Mouse (Mus musculus): ENCODE measurements around the gene Fam219a. TPM values are rescaled to one million over a fixed set of nuclear protein-coding genes. Genes with fewer than 3 reads are reported as not detected.

The Fam219a gene
- polyA plus RNA-seq, 1 experiment from 2014 or later, result 1.9 TPM

- Histone ChIP-seq H3K9me3 (ENCODE audit: control insufficient read depth, low read length) (no peaks in the 10 kb centered on the region), H3K27ac (ENCODE audit: low read length) (no peak overlapping the region), H3K27me3 (ENCODE audit: control insufficient read depth, insufficient read depth, low read depth, low read length) (no peaks in the 10 kb centered on the region), H3K4me2 (ENCODE audit: low read depth, low read length) (no peak overlapping the region), H3K36me3 (ENCODE audit: control insufficient read depth, insufficient read depth, low read length) (no peaks in the 10 kb centered on the region), H3K9ac (ENCODE audit: low read length) (no peak overlapping the region), H3K4me3 (ENCODE audit: low read length) (no peak overlapping the region), H3K4me1 (replicated peaks; ENCODE audit: control insufficient read depth, insufficient read depth, low read length) (peaks cover 7% of the 10 kb centered on the region)
- WGBS, result 66% methylated on average over 3 of the region's 3 CpGs
- no peak for ATAC-seq (ENCODE audit: low read depth)
Observed at GRCm38 (mm10) chr4:41557092-41557491, 12.2 kb downstream of the Fam219a start.

- no peak for ATAC-seq (ENCODE audit: low read depth)
- Histone ChIP-seq H3K27ac (ENCODE audit: low read length) (no peak overlapping the region), H3K9ac (ENCODE audit: low read length) (no peak overlapping the region), H3K27me3 (ENCODE audit: control insufficient read depth, insufficient read depth, low read depth, low read length) (no peaks in the 10 kb centered on the region), H3K9me3 (ENCODE audit: control insufficient read depth, low read length) (no peaks in the 10 kb centered on the region), H3K36me3 (ENCODE audit: control insufficient read depth, insufficient read depth, low read length) (no peaks in the 10 kb centered on the region), H3K4me2 (ENCODE audit: low read depth, low read length) (no peak overlapping the region), H3K4me3 (ENCODE audit: low read length) (no peak overlapping the region), H3K4me1 (replicated peaks; ENCODE audit: control insufficient read depth, insufficient read depth, low read length) (peaks cover 7% of the 10 kb centered on the region)
- WGBS, result 36% methylated on average over 5 of the region's 5 CpGs
Observed at GRCm38 (mm10) chr4:41556311-41556953, 12.9 kb downstream of the Fam219a start.

GRCm38 (mm10) chr4:41554994-41555663 lies 14.2 kb downstream of the Fam219a start:
- H3K9ac ChIP-seq (ENCODE audit: low read length), result no peak overlapping the region
- H3K4me1 ChIP-seq (replicated peaks; ENCODE audit: control insufficient read depth, insufficient read depth, low read length), result peaks cover 7% of the 10 kb centered on the region
- no peak overlapping the region for H3K4me3 ChIP-seq (ENCODE audit: low read length)
- H3K36me3 ChIP-seq (ENCODE audit: control insufficient read depth, insufficient read depth, low read length), result no peaks in the 10 kb centered on the region
- no peaks in the 10 kb centered on the region for H3K9me3 ChIP-seq (ENCODE audit: control insufficient read depth, low read length)
- no peak overlapping the region for H3K4me2 ChIP-seq (ENCODE audit: low read depth, low read length)
- peak; percentile 83 for ATAC-seq (ENCODE audit: low read depth)
- H3K27ac ChIP-seq (ENCODE audit: low read length), result peak overlapping the region; percentile 87
- WGBS, result 43% methylated on average over 14 of the region's 14 CpGs
- no peaks in the 10 kb centered on the region for H3K27me3 ChIP-seq (ENCODE audit: control insufficient read depth, insufficient read depth, low read depth, low read length)

GRCm38 (mm10) chr4:41553116-41553515 lies 16.2 kb downstream of the Fam219a start:
- H3K9me3 ChIP-seq (ENCODE audit: control insufficient read depth, low read length), result no peaks in the 10 kb centered on the region
- ATAC-seq (ENCODE audit: low read depth), result no peak
- WGBS, result 74% methylated on average over 11 of the region's 11 CpGs
- H3K27ac ChIP-seq (ENCODE audit: low read length), result no peak overlapping the region
- no peak overlapping the region for H3K9ac ChIP-seq (ENCODE audit: low read length)
- no peaks in the 10 kb centered on the region for H3K27me3 ChIP-seq (ENCODE audit: control insufficient read depth, insufficient read depth, low read depth, low read length)
- H3K4me1 ChIP-seq (replicated peaks; ENCODE audit: control insufficient read depth, insufficient read depth, low read length), result peaks cover 7% of the 10 kb centered on the region
- H3K36me3 ChIP-seq (ENCODE audit: control insufficient read depth, insufficient read depth, low read length), result no peaks in the 10 kb centered on the region
- no peak overlapping the region for H3K4me3 ChIP-seq (ENCODE audit: low read length)
- no peak overlapping the region for H3K4me2 ChIP-seq (ENCODE audit: low read depth, low read length)

GRCm38 (mm10) chr4:41552529-41552928 lies 16.8 kb downstream of the Fam219a start:
- peaks cover 7% of the 10 kb centered on the region for H3K4me1 ChIP-seq (replicated peaks; ENCODE audit: control insufficient read depth, insufficient read depth, low read length)
- H3K4me2 ChIP-seq (ENCODE audit: low read depth, low read length), result no peak overlapping the region

GRCm38 (mm10) chr4:41547086-41547485 lies 22.3 kb downstream of the Fam219a start:
- Histone ChIP-seq H3K27me3 (ENCODE audit: control insufficient read depth, insufficient read depth, low read depth, low read length) (no peaks in the 10 kb centered on the region), H3K4me3 (ENCODE audit: low read length) (no peak overlapping the region), H3K9ac (ENCODE audit: low read length) (no peak overlapping the region), H3K9me3 (ENCODE audit: control insufficient read depth, low read length) (no peaks in the 10 kb centered on the region), H3K4me1 (replicated peaks; ENCODE audit: control insufficient read depth, insufficient read depth, low read length) (no peaks in the 10 kb centered on the region), H3K27ac (ENCODE audit: low read length) (no peak overlapping the region), H3K36me3 (ENCODE audit: control insufficient read depth, insufficient read depth, low read length) (no peaks in the 10 kb centered on the region), H3K4me2 (ENCODE audit: low read depth, low read length) (no peak overlapping the region)
- 85% methylated on average over 1 of the region's 1 CpGs for WGBS
- no peak for ATAC-seq (ENCODE audit: low read depth)

More at GRCm38 (mm10) chr4:41552529-41552928, 16.8 kb downstream of the Fam219a start:
- no peak for ATAC-seq (ENCODE audit: low read depth)
- 28% methylated on average over 6 of the region's 6 CpGs for WGBS
- Histone ChIP-seq H3K4me3 (ENCODE audit: low read length) (no peak overlapping the region), H3K27ac (ENCODE audit: low read length) (no peak overlapping the region), H3K9ac (ENCODE audit: low read length) (no peak overlapping the region), H3K9me3 (ENCODE audit: control insufficient read depth, low read length) (no peaks in the 10 kb centered on the region), H3K36me3 (ENCODE audit: control insufficient read depth, insufficient read depth, low read length) (no peaks in the 10 kb centered on the region), H3K27me3 (ENCODE audit: control insufficient read depth, insufficient read depth, low read depth, low read length) (no peaks in the 10 kb centered on the region)

- Histone ChIP-seq H3K36me3 (ENCODE audit: control insufficient read depth, insufficient read depth, low read length) (no peaks in the 10 kb centered on the region), H3K9me3 (ENCODE audit: control insufficient read depth, low read length) (no peaks in the 10 kb centered on the region), H3K4me1 (replicated peaks; ENCODE audit: control insufficient read depth, insufficient read depth, low read length) (no peaks in the 10 kb centered on the region), H3K4me3 (ENCODE audit: low read length) (no peak overlapping the region), H3K27ac (ENCODE audit: low read length) (no peak overlapping the region), H3K4me2 (ENCODE audit: low read depth, low read length) (no peak overlapping the region), H3K9ac (ENCODE audit: low read length) (no peak overlapping the region), H3K27me3 (ENCODE audit: control insufficient read depth, insufficient read depth, low read depth, low read length) (no peaks in the 10 kb centered on the region)
- 16% methylated on average over 8 of the region's 8 CpGs for WGBS
- no peak for ATAC-seq (ENCODE audit: low read depth)
Observed at GRCm38 (mm10) chr4:41545985-41546384, 23.4 kb downstream of the Fam219a start.

GRCm38 (mm10) chr4:41542136-41542535 lies 27.2 kb downstream of the Fam219a start:
- no peaks in the 10 kb centered on the region for H3K9me3 ChIP-seq (ENCODE audit: control insufficient read depth, low read length)
- H3K27me3 ChIP-seq (ENCODE audit: control insufficient read depth, insufficient read depth, low read depth, low read length), result no peaks in the 10 kb centered on the region
- ATAC-seq (ENCODE audit: low read depth), result no peak
- no peaks in the 10 kb centered on the region for H3K4me1 ChIP-seq (replicated peaks; ENCODE audit: control insufficient read depth, insufficient read depth, low read length)
- 72% methylated on average over 8 of the region's 8 CpGs for WGBS
- H3K9ac ChIP-seq (ENCODE audit: low read length), result no peak overlapping the region
- H3K36me3 ChIP-seq (ENCODE audit: control insufficient read depth, insufficient read depth, low read length), result no peaks in the 10 kb centered on the region
- no peak overlapping the region for H3K27ac ChIP-seq (ENCODE audit: low read length)
- H3K4me2 ChIP-seq (ENCODE audit: low read depth, low read length), result no peak overlapping the region
- no peak overlapping the region for H3K4me3 ChIP-seq (ENCODE audit: low read length)

- no peaks in the 10 kb centered on the region for H3K9me3 ChIP-seq (ENCODE audit: control insufficient read depth, low read length)
- H3K4me2 ChIP-seq (ENCODE audit: low read depth, low read length), result no peak overlapping the region
- no peak for ATAC-seq (ENCODE audit: low read depth)
- no peaks in the 10 kb centered on the region for H3K4me1 ChIP-seq (replicated peaks; ENCODE audit: control insufficient read depth, insufficient read depth, low read length)
- 62% methylated on average over 5 of the region's 5 CpGs for WGBS
- no peaks in the 10 kb centered on the region for H3K27me3 ChIP-seq (ENCODE audit: control insufficient read depth, insufficient read depth, low read depth, low read length)
- H3K4me3 ChIP-seq (ENCODE audit: low read length), result no peak overlapping the region
- no peak overlapping the region for H3K9ac ChIP-seq (ENCODE audit: low read length)
- no peaks in the 10 kb centered on the region for H3K36me3 ChIP-seq (ENCODE audit: control insufficient read depth, insufficient read depth, low read length)
- H3K27ac ChIP-seq (ENCODE audit: low read length), result no peak overlapping the region
Observed at GRCm38 (mm10) chr4:41534866-41535265, 34.5 kb downstream of the Fam219a start.
